16 mouse cellular contexts compared by ENCODE assay signal in genomic region chr10:20654590-20654989, GRCm38 (mm10).
"Had no signal": no experiment of that assay in that cellular context is flagged by ENCODE, and none has a peak within 500 bp of the region (broad histone marks: within the 10 kb centered on the region; RNA-seq: fewer than 3 reads in every experiment).

No protein-coding gene starts in this region.

- H3K36me3 ChIP-seq: neural tube, embryonic 12.5 days; neural tube, embryonic 13.5 days; neural tube, embryonic 15.5 days; stomach, embryonic 15.5 days had no signal

- H3K4me2 ChIP-seq: neural tube, embryonic 12.5 days; neural tube, embryonic 13.5 days; neural tube, embryonic 15.5 days; stomach, embryonic 15.5 days had no signal

- H3K9me3 ChIP-seq: neural tube, embryonic 12.5 days; neural tube, embryonic 13.5 days; neural tube, embryonic 15.5 days; stomach, embryonic 15.5 days had no signal

- DNase-seq: retina, postnatal 1 day; right cerebral cortex, adult 18-20 months; right cerebral cortex, postnatal 14 days; right cerebral cortex, postnatal 25 days; spleen, adult 18-20 months; thymus, adult 18-20 months; thymus, adult 2 months; thymus, postnatal 14 days; thymus, postnatal 25 days; thymus, postnatal 36 days; thymus, postnatal 4 days had no signal

- H3K4me1 ChIP-seq: neural tube, embryonic 12.5 days; neural tube, embryonic 13.5 days had no signal

- H3K27me3 ChIP-seq: neural tube, embryonic 12.5 days; neural tube, embryonic 13.5 days; neural tube, embryonic 15.5 days; stomach, embryonic 15.5 days had no signal

- H3K27ac ChIP-seq: neural tube, embryonic 12.5 days; neural tube, embryonic 13.5 days; neural tube, embryonic 15.5 days; stomach, embryonic 15.5 days; stomach, postnatal 0 days had no signal

- H3K4me3 ChIP-seq: neural tube, embryonic 12.5 days; neural tube, embryonic 13.5 days; neural tube, embryonic 15.5 days; stomach, embryonic 15.5 days had no signal

- H3K9ac ChIP-seq: neural tube, embryonic 12.5 days; neural tube, embryonic 13.5 days; neural tube, embryonic 15.5 days; stomach, embryonic 15.5 days had no signal
